Mouse (Mus musculus) embryonic facial prominence, embryonic 12.5 days (tissue): Measurements from ENCODE around the gene Tmtc2. TPM values are rescaled to one million over a fixed set of nuclear protein-coding genes. Genes with fewer than 3 reads are reported as not detected.

Experiments used
- ATAC-seq: fragments of 200-750 bp; cut with Nextera tagmentation; 2 replicates; pipeline ENCODE4 v1.8.0; 2017; ENCODE audit not compliant: insufficient number of reproducible peaks, insufficient read depth, low FRiP score, low TSS enrichment
- H3K27ac ChIP-seq: fragments of 300-500 bp; sonication (generic); 2 replicates; pipeline ENCODE4 v1.5.1; 2016; ENCODE audit warnings: mild to moderate bottlenecking
- H3K27me3 ChIP-seq: fragments of 300-500 bp; sonication (generic); 2 replicates; pipeline ENCODE4 v1.6.1; 2016; ENCODE audit warnings: mild to moderate bottlenecking, moderate library complexity
- H3K36me3 ChIP-seq: fragments of 300-500 bp; sonication (generic); 2 replicates; pipeline ENCODE4 v1.6.1; 2016; ENCODE audit warnings: mild to moderate bottlenecking
- H3K4me1 ChIP-seq: fragments of 300-500 bp; sonication (generic); 2 replicates; pipeline ENCODE4 v1.6.1; 2016
- H3K4me2 ChIP-seq: fragments of 300-500 bp; sonication (generic); replicated peaks from 2 replicates; pipeline ENCODE4 v1.6.1; 2016; ENCODE audit warnings: mild to moderate bottlenecking, moderate library complexity
- H3K4me3 ChIP-seq: fragments of 300-500 bp; sonication (generic); 2 replicates; pipeline ENCODE4 v1.5.1; 2016; ENCODE audit warnings: mild to moderate bottlenecking
- H3K9ac ChIP-seq: fragments of 300-500 bp; sonication (generic); 2 replicates; pipeline ENCODE4 v1.6.1; 2016; ENCODE audit warnings: mild to moderate bottlenecking, moderate library complexity
- H3K9me3 ChIP-seq: fragments of 300-500 bp; sonication (generic); 2 replicates; pipeline ENCODE4 v1.6.1; 2016; ENCODE audit warnings: mild to moderate bottlenecking, moderate library complexity
- WGBS: fragments of 180-500 bp; shearing (Covaris S2); methylation state at CpG from one replicate; pipeline ENCODE4 v1.1.7; 2016; 5-methylcytosine and 5-hydroxymethylcytosine counted together
- polyA plus RNA-seq: library from polyadenylated mRNA; unstranded; fragments of >200 nt; fragmentation: Nextera tagmentation; extraction: Ambion mirVana; gene quantifications from 2 replicates; pipeline ENCODE4 v1.2.1, GENCODE M21; 2016

The Tmtc2 gene
- polyA plus RNA-seq, 1 experiment from 2014 or later, result 18.1 TPM

- Histone ChIP-seq H3K9ac (no peak overlapping the region), H3K27me3 (no peaks in the 10 kb centered on the region), H3K36me3 (no peaks in the 10 kb centered on the region), H3K4me1 (peaks cover 13% of the 10 kb centered on the region), H3K4me2 (no peak overlapping the region), H3K4me3 (no peak overlapping the region), H3K9me3 (no peaks in the 10 kb centered on the region), H3K27ac (no peak overlapping the region)
- ATAC-seq, result no peak
- WGBS, result 88% methylated on average over 7 of the region's 7 CpGs
Measured at GRCm38 (mm10) chr10:105513777-105514322, 60.4 kb downstream of the Tmtc2 start.

DNA sequence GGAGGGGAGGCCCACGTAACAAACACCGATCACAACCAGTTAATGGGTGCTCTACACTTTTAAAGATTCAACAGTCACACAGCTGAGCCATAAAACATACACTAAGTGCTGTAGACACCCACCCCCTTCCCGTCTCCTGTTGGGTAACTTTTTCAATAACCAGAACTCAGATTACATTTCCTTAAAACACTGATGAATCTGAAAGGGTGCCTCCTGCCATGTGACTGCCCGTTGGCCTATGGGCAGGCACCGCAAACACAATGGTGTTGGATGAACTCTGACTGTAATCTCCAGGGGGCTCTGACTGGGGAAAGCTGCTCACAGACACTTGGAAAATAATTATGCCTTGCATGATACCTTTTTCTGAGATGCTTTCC, 64.4 kb downstream of the Tmtc2 start:
- Histone ChIP-seq H3K4me2 (peak overlapping the region; percentile 25), H3K9ac (no peak overlapping the region), H3K36me3 (peaks cover 11% of the 10 kb centered on the region), H3K9me3 (no peaks in the 10 kb centered on the region), H3K4me1 (peaks cover 14% of the 10 kb centered on the region), H3K4me3 (0 out of 2 replicates have a peak overlapping the region, but pooled peaks have one; percentile 2), H3K27me3 (no peaks in the 10 kb centered on the region), H3K27ac (0 out of 2 replicates have a peak overlapping the region, but pooled peaks have one; percentile 30)
- 0 out of 2 replicates have a peak, but pooled peaks have one; percentile 30 for ATAC-seq
- WGBS, result 41% methylated on average over 5 of the region's 5 CpGs

DNA sequence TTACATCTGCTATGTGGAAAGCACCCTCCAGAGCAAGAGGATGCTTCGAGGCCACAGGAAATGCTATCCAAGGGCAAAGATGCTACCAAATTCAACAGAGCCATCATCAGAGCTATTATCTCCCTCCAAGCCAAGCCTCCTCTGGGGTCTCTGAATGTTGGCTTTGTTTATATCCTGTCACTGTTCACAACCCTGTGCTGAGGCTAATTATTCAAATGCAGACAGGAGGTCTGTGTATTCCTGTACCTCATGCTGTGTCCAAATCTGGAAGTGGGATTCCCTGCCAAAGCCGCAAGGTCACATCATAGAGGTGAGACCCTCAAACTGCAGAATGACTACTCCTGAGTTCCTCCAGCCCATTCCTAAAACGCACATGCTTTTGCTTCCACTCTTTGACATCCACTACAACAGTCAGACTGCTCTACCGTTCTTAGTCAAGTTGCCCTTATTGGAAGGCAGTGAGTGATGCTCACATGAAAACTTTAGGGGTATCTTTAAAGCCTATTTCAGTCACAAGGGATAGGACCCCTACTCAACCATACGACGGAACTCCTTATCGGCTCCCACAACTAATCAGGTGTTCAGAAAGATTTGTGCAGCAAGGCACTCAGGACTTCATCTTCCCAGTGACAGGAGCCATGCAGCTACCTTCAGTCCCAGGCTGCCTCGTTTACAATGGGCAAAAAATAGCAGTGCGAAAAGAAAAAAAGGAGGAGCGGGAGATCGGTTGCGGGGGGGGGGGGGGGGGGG, 64.9 kb downstream of the Tmtc2 start:
- Histone ChIP-seq H3K27me3 (no peaks in the 10 kb centered on the region), H3K9ac (no peak overlapping the region), H3K4me3 (0 out of 2 replicates have a peak overlapping the region, but pooled peaks have one; percentile 2), H3K36me3 (peaks cover 11% of the 10 kb centered on the region), H3K27ac (0 out of 2 replicates have a peak overlapping the region, but pooled peaks have one; percentile 11), H3K4me2 (peak overlapping the region; percentile 25), H3K4me1 (peaks cover 14% of the 10 kb centered on the region), H3K9me3 (no peaks in the 10 kb centered on the region)
- WGBS, result 58% methylated on average over 10 of the region's 12 CpGs
- no peak for ATAC-seq

- Histone ChIP-seq H3K9ac (no peak overlapping the region), H3K36me3 (peaks cover 13% of the 10 kb centered on the region), H3K4me1 (peaks cover 14% of the 10 kb centered on the region), H3K9me3 (no peaks in the 10 kb centered on the region), H3K4me3 (no peak overlapping the region), H3K4me2 (no peak overlapping the region), H3K27me3 (no peaks in the 10 kb centered on the region), H3K27ac (no peak overlapping the region)
- 60% methylated on average over 3 of the region's 3 CpGs for WGBS
- ATAC-seq, result no peak
Measured at GRCm38 (mm10) chr10:105507982-105508786, 66.1 kb downstream of the Tmtc2 start.

DNA sequence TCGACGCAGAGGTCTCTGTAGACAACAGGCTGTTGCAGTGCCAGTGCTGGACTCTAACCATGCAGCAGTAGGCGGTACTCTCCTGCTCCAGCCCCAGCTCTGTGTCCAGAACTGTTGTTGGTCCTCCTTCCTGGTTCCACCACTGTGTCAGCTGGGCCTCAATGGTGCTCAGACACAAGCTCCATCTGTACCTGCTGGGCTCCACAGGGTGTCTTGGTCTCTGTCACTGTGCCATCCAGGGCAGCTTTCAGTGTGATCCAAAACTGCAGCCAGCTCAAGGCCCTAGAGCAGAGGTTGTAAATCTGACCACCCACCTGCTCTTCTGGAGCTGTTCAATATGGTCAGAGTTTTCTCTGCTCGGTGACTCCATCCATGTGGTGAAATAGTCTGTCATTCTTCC, 68.2 kb downstream of the Tmtc2 start:
- Histone ChIP-seq H3K9ac (no peak overlapping the region), H3K27me3 (no peaks in the 10 kb centered on the region), H3K4me1 (peaks cover 14% of the 10 kb centered on the region), H3K27ac (no peak overlapping the region), H3K9me3 (no peaks in the 10 kb centered on the region), H3K4me2 (no peak overlapping the region), H3K36me3 (peaks cover 13% of the 10 kb centered on the region), H3K4me3 (no peak overlapping the region)
- WGBS, result 91% methylated on average over 4 of the region's 4 CpGs
- 0 out of 2 replicates have a peak, but pooled peaks have one; percentile 42 for ATAC-seq

DNA sequence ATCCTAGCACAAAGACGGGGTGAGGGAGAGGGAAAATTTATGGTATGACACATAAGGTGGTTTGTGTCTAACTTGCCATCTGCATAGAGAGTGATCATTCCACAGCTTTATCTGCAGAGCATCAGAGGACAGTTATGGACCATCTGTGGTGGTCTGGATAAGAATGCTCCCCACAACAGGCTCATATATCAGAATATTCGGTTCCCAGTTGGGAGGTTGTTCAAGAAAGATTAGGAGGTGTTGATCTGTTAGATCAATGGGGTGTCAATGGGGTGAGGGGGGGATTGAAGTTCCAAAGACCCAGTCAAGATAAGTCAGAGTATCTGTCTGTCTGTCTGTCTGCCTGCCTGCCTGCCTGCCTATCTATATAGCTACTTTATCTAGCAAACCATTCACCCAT, 69.8 kb downstream of the Tmtc2 start:
- Histone ChIP-seq H3K4me1 (peaks cover 5% of the 10 kb centered on the region; the same call in 1 of the 2 replicates), H3K9ac (no peak overlapping the region), H3K4me2 (no peak overlapping the region), H3K4me3 (no peak overlapping the region), H3K27ac (no peak overlapping the region), H3K36me3 (peaks cover 13% of the 10 kb centered on the region), H3K27me3 (no peaks in the 10 kb centered on the region), H3K9me3 (no peaks in the 10 kb centered on the region)
- 80% methylated on average over 2 of the region's 2 CpGs for WGBS
- no peak for ATAC-seq

DNA sequence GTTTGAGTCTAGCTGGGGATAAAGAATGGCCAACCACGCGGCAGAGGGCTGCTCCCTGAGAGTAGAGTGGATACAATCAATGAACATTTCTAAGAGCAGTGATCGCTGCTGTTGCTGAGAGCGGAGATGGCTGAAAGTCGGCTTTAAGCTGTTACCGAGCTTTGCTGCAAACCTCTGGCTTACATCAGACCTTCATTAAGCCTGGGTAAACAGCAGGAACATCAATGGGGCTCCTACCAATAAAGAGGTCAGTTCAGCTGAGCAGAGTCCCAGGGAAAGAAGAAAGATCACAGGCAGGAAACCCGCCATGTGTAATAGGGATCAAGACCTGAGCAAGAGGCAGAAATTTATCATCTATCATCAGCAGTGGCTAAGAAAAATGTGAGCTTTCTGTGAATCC, 72.5 kb downstream of the Tmtc2 start:
- Histone ChIP-seq H3K4me3 (no peak overlapping the region), H3K9ac (no peak overlapping the region), H3K9me3 (no peaks in the 10 kb centered on the region), H3K27me3 (no peaks in the 10 kb centered on the region), H3K4me1 (no peaks in the 10 kb centered on the region), H3K27ac (no peak overlapping the region), H3K36me3 (peaks cover 13% of the 10 kb centered on the region), H3K4me2 (no peak overlapping the region)
- no peak for ATAC-seq
- WGBS, result 52% methylated on average over 7 of the region's 7 CpGs

DNA sequence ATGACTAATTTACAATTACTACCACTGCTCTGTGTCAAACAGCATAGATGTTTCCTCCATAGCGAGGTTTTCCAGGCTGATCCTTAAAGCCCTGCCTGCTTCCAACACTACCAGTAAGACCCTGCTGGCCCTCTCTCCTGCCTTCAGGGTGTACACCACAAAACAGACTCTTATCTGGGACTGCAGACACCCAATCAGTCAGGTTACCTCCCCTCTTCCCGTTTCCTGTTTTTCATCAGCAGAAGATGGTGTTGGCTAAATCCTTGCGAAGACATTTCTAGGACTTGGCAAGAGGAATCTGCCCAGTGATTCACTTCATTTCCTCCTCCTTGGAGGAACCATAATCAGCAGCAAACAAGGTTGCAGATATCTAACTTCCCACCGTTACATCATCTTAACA, 73.8 kb downstream of the Tmtc2 start:
- Histone ChIP-seq H3K4me1 (no peaks in the 10 kb centered on the region), H3K27me3 (no peaks in the 10 kb centered on the region), H3K4me3 (no peak overlapping the region), H3K9ac (no peak overlapping the region), H3K27ac (no peak overlapping the region), H3K4me2 (no peak overlapping the region), H3K9me3 (no peaks in the 10 kb centered on the region), H3K36me3 (0 out of 2 replicates have a peak, but pooled peaks cover 2% of the 10 kb centered on the region)
- no peak for ATAC-seq
- WGBS, result 76% methylated on average over 4 of the region's 4 CpGs

DNA sequence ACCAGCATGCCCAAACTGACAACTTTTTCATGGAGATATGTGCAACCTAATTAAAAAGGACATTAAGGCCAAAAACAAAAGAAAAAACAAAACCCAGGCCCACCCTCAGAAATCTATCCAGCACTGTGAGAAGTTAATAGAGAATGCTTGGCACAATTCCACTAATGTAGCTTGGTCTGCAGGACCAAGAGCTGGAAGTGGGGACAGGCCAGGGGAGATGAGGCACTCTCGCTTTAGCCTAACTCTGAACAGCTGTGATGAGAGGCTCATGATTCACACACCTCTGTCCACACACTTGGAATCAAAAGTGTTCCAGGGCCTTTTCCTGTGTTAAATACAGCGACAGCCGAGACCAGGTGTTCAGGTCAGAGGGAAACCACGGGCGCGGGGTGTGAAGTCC, 79.0 kb downstream of the Tmtc2 start:
- ATAC-seq, result no peak
- Histone ChIP-seq H3K4me3 (no peak overlapping the region), H3K27ac (no peak overlapping the region), H3K9me3 (no peaks in the 10 kb centered on the region), H3K4me2 (no peak overlapping the region), H3K4me1 (no peaks in the 10 kb centered on the region), H3K36me3 (no peaks in the 10 kb centered on the region), H3K27me3 (no peaks in the 10 kb centered on the region), H3K9ac (no peak overlapping the region)
- 70% methylated on average over 6 of the region's 6 CpGs for WGBS

DNA sequence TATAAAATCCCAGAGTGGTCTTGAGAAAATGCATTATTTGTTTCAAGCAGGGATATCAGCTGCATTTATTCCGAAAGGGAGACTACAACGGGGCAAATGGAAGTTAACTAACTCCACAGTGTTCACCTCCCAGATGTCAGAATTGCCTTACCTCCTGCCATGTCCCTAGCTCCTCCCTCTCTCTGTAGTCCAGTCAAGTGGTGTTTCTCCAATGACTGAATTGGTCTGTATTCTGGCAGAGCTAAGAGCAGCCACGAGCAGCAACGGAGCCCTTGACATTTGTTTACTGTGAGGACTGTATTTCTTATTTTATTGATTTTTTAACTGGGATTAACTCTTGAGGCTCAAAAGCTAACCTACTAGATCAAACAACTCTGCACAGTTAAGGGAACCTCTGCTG, 81.8 kb downstream of the Tmtc2 start:
- no peak for ATAC-seq
- H3K4me1 ChIP-seq, result no peaks in the 10 kb centered on the region
- H3K4me3 ChIP-seq, result no peak overlapping the region
- no peak overlapping the region for H3K9ac ChIP-seq
- H3K4me2 ChIP-seq, result no peak overlapping the region
- 56% methylated on average over 4 of the region's 4 CpGs for WGBS
- H3K36me3 ChIP-seq, result no peaks in the 10 kb centered on the region
- no peak overlapping the region for H3K27ac ChIP-seq
- no peaks in the 10 kb centered on the region for H3K9me3 ChIP-seq
- H3K27me3 ChIP-seq, result no peaks in the 10 kb centered on the region

DNA sequence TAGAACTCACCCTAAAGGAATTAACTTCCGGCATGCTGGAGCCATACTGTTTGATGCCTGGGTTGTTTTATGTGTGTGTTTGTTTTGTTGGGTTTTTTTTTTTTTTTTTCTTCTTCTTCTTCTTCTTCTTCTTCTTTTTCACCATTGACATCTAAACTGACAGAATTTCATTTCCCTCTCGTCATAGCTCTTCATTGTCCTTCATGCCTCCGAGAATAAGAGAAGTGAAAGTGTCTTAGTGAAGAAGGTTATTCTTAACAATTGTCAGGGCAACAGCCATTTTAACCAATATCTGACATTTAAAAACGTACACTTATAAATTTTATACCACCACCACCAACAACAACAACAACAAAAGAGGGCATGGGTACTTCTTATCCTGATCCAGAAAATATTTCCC, 83.5 kb downstream of the Tmtc2 start:
- no peaks in the 10 kb centered on the region for H3K9me3 ChIP-seq
- H3K4me1 ChIP-seq, result no peaks in the 10 kb centered on the region
- no peak overlapping the region for H3K9ac ChIP-seq
- no peaks in the 10 kb centered on the region for H3K27me3 ChIP-seq
- WGBS, result 76% methylated on average over 4 of the region's 4 CpGs
- no peak for ATAC-seq
- no peak overlapping the region for H3K27ac ChIP-seq
- no peak overlapping the region for H3K4me2 ChIP-seq
- H3K4me3 ChIP-seq, result no peak overlapping the region
- H3K36me3 ChIP-seq, result no peaks in the 10 kb centered on the region
